Mouse (Mus musculus) forebrain, embryonic 11.5 days (tissue): ENCODE results near the gene AU040320. TPM values are rescaled to one million over a fixed set of nuclear protein-coding genes. Genes with fewer than 3 reads are reported as not detected.

Experiments
- ATAC-seq: fragments of 200-750 bp; cut with Nextera tagmentation; replicated peaks from 2 replicates; pipeline ENCODE4 v1.8.0; 2017; ENCODE audit warnings: moderate TSS enrichment; ENCODE audit not compliant: low FRiP score
- DNase-seq: peaks from one replicate; pipeline ENCODE4 v3.0.0-alpha.2; 2017; ENCODE audit warnings: low spot score
- H3K27ac ChIP-seq: fragments of 300-500 bp; sonication (generic); 2 replicates; pipeline ENCODE4 v1.5.1; 2014; ENCODE audit warnings: low read depth, low read length
- H3K27me3 ChIP-seq: fragments of 300-500 bp; sonication (generic); 2 replicates; pipeline ENCODE4 v1.6.1; 2014; ENCODE audit warnings: mild to moderate bottlenecking, low read length, mixed read lengths; ENCODE audit not compliant: control insufficient read depth, insufficient read depth
- H3K36me3 ChIP-seq: fragments of 300-500 bp; sonication (generic); 2 replicates; pipeline ENCODE4 v1.6.1; 2014; ENCODE audit warnings: mild to moderate bottlenecking, low read length, moderate library complexity, mixed read lengths; ENCODE audit not compliant: control insufficient read depth, insufficient read depth
- H3K4me1 ChIP-seq: fragments of 300-500 bp; sonication (generic); replicated peaks from 2 replicates; pipeline ENCODE4 v1.6.1; 2014; ENCODE audit warnings: low read length, mixed read lengths; ENCODE audit not compliant: control insufficient read depth, insufficient read depth
- H3K4me2 ChIP-seq: fragments of 300-500 bp; sonication (generic); 2 replicates; pipeline ENCODE4 v1.6.1; 2014; ENCODE audit warnings: low read depth, mild to moderate bottlenecking, low read length, moderate library complexity, mixed read lengths; ENCODE audit not compliant: severe bottlenecking
- H3K4me3 ChIP-seq: fragments of 300-500 bp; sonication (generic); 2 replicates; pipeline ENCODE4 v1.5.1; 2014; ENCODE audit warnings: low read depth, low read length
- H3K9ac ChIP-seq: fragments of 300-500 bp; sonication (generic); 2 replicates; pipeline ENCODE4 v1.6.1; 2014; ENCODE audit warnings: low read length
- H3K9me3 ChIP-seq: fragments of 300-500 bp; sonication (generic); 2 replicates; pipeline ENCODE4 v1.6.1; 2016; ENCODE audit warnings: low read length, mixed read lengths; ENCODE audit not compliant: control insufficient read depth
- WGBS: fragments of 180-500 bp; shearing (Covaris S2); extraction: QIAGEN DNeasy Blood & Tissue Kit; methylation state at CpG from one replicate; pipeline ENCODE4 v1.1.7; 2014; 5-methylcytosine and 5-hydroxymethylcytosine counted together
- polyA plus RNA-seq: library from polyadenylated mRNA; unstranded; fragments of >200 nt; fragmentation: Nextera tagmentation; extraction: Ambion mirVana; gene quantifications from 2 replicates; pipeline ENCODE4 v1.2.1, GENCODE M21; 2014

The AU040320 gene
- polyA plus RNA-seq, 1 experiment from 2014 or later, result 30.1 TPM

GRCm38 (mm10) chr4:126879560-126880275 is 126.4 kb downstream of the AU040320 start:
- no peaks in the 10 kb centered on the region for H3K9me3 ChIP-seq
- no peaks in the 10 kb centered on the region for H3K27me3 ChIP-seq
- ATAC-seq, result no peak
- no peak for DNase-seq
- H3K36me3 ChIP-seq, result peaks cover 7% of the 10 kb centered on the region; the same call in 1 of the 2 replicates
- 88% methylated on average over 5 of the region's 5 CpGs for WGBS
- no peak overlapping the region for H3K4me2 ChIP-seq
- H3K9ac ChIP-seq, result no peak overlapping the region
- no peaks in the 10 kb centered on the region for H3K4me1 ChIP-seq
- H3K27ac ChIP-seq, result no peak overlapping the region
- no peak overlapping the region for H3K4me3 ChIP-seq

GRCm38 (mm10) chr4:126883602-126884001 is 130.3 kb downstream of the AU040320 start:
- Histone ChIP-seq H3K9ac (no peak overlapping the region), H3K4me2 (no peak overlapping the region), H3K27me3 (no peaks in the 10 kb centered on the region), H3K9me3 (no peaks in the 10 kb centered on the region), H3K4me3 (no peak overlapping the region), H3K4me1 (no peaks in the 10 kb centered on the region), H3K36me3 (peaks cover 8% of the 10 kb centered on the region; the same call in 1 of the 2 replicates), H3K27ac (no peak overlapping the region)
- WGBS, result 95% methylated on average over 5 of the region's 5 CpGs
- ATAC-seq (no peak), DNase-seq (no peak)

DNA sequence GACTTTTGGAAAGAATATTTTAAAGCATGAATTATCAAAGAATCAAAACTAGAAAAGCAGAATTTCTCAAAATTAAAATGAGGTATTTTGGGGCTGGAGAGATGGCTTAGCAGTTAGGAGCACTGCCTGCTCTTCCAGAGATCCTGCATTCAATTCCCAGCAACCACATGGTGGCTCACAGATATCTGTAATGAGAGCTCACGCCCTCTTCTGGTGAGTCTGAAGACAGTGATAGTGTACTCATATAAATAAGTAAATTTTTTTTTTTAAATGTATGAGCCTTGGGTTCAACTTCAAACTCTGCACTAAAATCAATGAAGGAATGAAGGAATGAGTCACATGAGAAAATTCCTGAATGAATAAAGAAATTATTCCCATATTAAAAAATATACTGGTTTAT is 132.6 kb downstream of the AU040320 start:
- H3K4me1 ChIP-seq, result no peaks in the 10 kb centered on the region
- H3K9ac ChIP-seq, result no peak overlapping the region
- no peak overlapping the region for H3K4me2 ChIP-seq
- H3K27ac ChIP-seq, result no peak overlapping the region
- 54% methylated on average over 1 of the region's 1 CpGs for WGBS
- no peaks in the 10 kb centered on the region for H3K9me3 ChIP-seq
- no peak for ATAC-seq
- peaks cover 13% of the 10 kb centered on the region; the same call in 1 of the 2 replicates for H3K36me3 ChIP-seq
- no peak overlapping the region for H3K4me3 ChIP-seq
- DNase-seq, result no peak
- H3K27me3 ChIP-seq, result no peaks in the 10 kb centered on the region

GRCm38 (mm10) chr4:126889879-126890278 is 136.5 kb downstream of the AU040320 start:
- H3K4me1 ChIP-seq, result no peaks in the 10 kb centered on the region
- no peaks in the 10 kb centered on the region for H3K9me3 ChIP-seq
- 93% methylated on average over 8 of the region's 8 CpGs for WGBS
- H3K27me3 ChIP-seq, result no peaks in the 10 kb centered on the region
- no peak for DNase-seq
- ATAC-seq, result no peak
- H3K4me2 ChIP-seq, result no peak overlapping the region
- no peak overlapping the region for H3K4me3 ChIP-seq
- H3K9ac ChIP-seq, result no peak overlapping the region
- no peak overlapping the region for H3K27ac ChIP-seq
- H3K36me3 ChIP-seq, result peaks cover 9% of the 10 kb centered on the region; the same call in 1 of the 2 replicates

Other genes starting within 250 kb of the AU040320 start
- 3.4 and 3.6 TPM in 2 replicates for gene Ago4, start 220.1 kb upstream of the AU040320 start, polyA plus RNA-seq
- 62.7 and 71.2 TPM in 2 replicates for gene Clspn, start 196.6 kb upstream of the AU040320 start, polyA plus RNA-seq
- 1.7 TPM in 2 replicates for gene 5730409E04Rik, start 143.7 kb upstream of the AU040320 start, polyA plus RNA-seq
- 503 and 528 TPM in 2 replicates for gene Psmb2, start 75.9 kb upstream of the AU040320 start, polyA plus RNA-seq
- 0.21 and 0.32 TPM in 2 replicates for gene Tfap2e, start 17.3 kb upstream of the AU040320 start, polyA plus RNA-seq
- gene Ncdn, start 106 bp upstream of the AU040320 start, polyA plus RNA-seq, result 37.3 and 39.7 TPM in 2 replicates
- gene Zmym4, start 214.6 kb downstream of the AU040320 start, polyA plus RNA-seq, result 31.9 and 40.5 TPM in 2 replicates